Mouse (Mus musculus) forebrain, embryonic 12.5 days (tissue): ENCODE results near the gene Hist1h2ak. TPM values are rescaled to one million over a fixed set of nuclear protein-coding genes. Genes with fewer than 3 reads are reported as not detected.
"Not testable (repeated sequence)": the region's sequence is repeated elsewhere in the genome, so short reads cannot be mapped to it uniquely, and the experiment has no call there.

Experiments
- ATAC-seq: fragments of 200-750 bp; cut with Nextera tagmentation; 2 replicates; pipeline ENCODE4 v1.8.0; 2017; ENCODE audit warnings: moderate TSS enrichment; ENCODE audit not compliant: low FRiP score
- H3K27ac ChIP-seq: fragments of 300-500 bp; sonication (generic); 2 replicates; pipeline ENCODE4 v1.5.1; 2016; ENCODE audit warnings: mild to moderate bottlenecking
- H3K27me3 ChIP-seq: fragments of 300-500 bp; sonication (generic); 2 replicates; pipeline ENCODE4 v1.6.1; 2016; ENCODE audit warnings: mild to moderate bottlenecking
- H3K36me3 ChIP-seq: fragments of 300-500 bp; sonication (generic); replicated peaks from 2 replicates; pipeline ENCODE4 v1.6.1; 2016; ENCODE audit warnings: mild to moderate bottlenecking
- H3K4me1 ChIP-seq: fragments of 300-500 bp; sonication (generic); 2 replicates; pipeline ENCODE4 v1.6.1; 2016
- H3K4me2 ChIP-seq: fragments of 300-500 bp; sonication (generic); 2 replicates; pipeline ENCODE4 v1.6.1; 2016; ENCODE audit warnings: mild to moderate bottlenecking, moderate library complexity
- H3K4me3 ChIP-seq: fragments of 300-500 bp; sonication (generic); replicated peaks from 2 replicates; pipeline ENCODE4 v1.5.1; 2016; ENCODE audit warnings: mild to moderate bottlenecking
- H3K9ac ChIP-seq: fragments of 300-500 bp; sonication (generic); 2 replicates; pipeline ENCODE4 v1.6.1; 2016; ENCODE audit warnings: mild to moderate bottlenecking
- H3K9me3 ChIP-seq: fragments of 300-500 bp; sonication (generic); 2 replicates; pipeline ENCODE4 v1.6.1; 2016
- WGBS: fragments of 180-500 bp; shearing (Covaris S2); methylation state at CpG from one replicate; pipeline ENCODE4 v1.1.7; 2016; 5-methylcytosine and 5-hydroxymethylcytosine counted together
- polyA plus RNA-seq: library from polyadenylated mRNA; unstranded; fragments of >200 nt; fragmentation: Nextera tagmentation; extraction: Ambion mirVana; gene quantifications from 2 replicates; pipeline ENCODE4 v1.2.1, GENCODE M21; 2016

Hist1h2ak gene
- polyA plus RNA-seq, 1 experiment from 2014 or later, result 37.7 TPM

GRCm38 (mm10) chr13:21722993-21723836 is 30.4 kb downstream of the Hist1h2ak start:
- WGBS, result 25% methylated on average over 5 of the region's 5 CpGs
- Histone ChIP-seq H3K27ac (peak overlapping the region; percentile 95), H3K9ac (no peak overlapping the region; the same call in 1 of the 2 replicates), H3K4me3 (peak overlapping the region; percentile 7; the same call in 1 of the 2 replicates), H3K27me3 (no peaks in the 10 kb centered on the region), H3K4me2 (peak overlapping the region; percentile 62), H3K36me3 (no peaks in the 10 kb centered on the region), H3K9me3 (no peaks in the 10 kb centered on the region), H3K4me1 (peaks cover 38% of the 10 kb centered on the region)
- no peak for ATAC-seq

DNA sequence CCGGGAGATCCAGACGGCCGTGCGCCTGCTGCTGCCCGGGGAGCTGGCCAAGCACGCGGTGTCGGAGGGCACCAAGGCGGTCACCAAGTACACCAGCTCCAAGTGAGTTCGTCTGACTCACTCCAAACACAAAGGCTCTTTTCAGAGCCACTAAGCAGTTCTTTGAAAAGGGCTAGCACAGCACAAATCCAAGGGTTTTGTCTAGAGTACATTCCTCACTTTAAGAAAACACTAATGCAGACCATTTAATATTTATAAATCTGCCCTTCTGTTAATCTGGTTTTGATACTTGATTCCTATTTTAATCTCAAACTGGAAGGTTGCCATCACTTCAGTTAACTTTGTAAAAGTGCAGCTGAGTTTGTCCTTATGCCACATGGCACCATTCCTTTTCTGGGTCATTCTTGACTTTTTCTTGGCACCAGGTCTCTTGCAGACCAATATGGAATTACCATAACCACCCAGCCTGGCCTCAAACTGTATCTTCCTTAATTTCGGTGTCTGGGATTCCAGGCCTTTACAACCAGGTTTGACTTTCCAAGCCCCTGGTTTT is 31.2 kb downstream of the Hist1h2ak start:
- Histone ChIP-seq H3K4me2 (peak overlapping the region; percentile 62), H3K27ac (peak overlapping the region; percentile 95), H3K36me3 (no peaks in the 10 kb centered on the region), H3K9ac (peak overlapping the region; percentile 63), H3K4me3 (peak overlapping the region; percentile 40), H3K27me3 (no peaks in the 10 kb centered on the region), H3K4me1 (peaks cover 34% of the 10 kb centered on the region), H3K9me3 (no peaks in the 10 kb centered on the region)
- WGBS, result 2% methylated on average over 11 of the region's 11 CpGs
- ATAC-seq, result peak; percentile 12

DNA sequence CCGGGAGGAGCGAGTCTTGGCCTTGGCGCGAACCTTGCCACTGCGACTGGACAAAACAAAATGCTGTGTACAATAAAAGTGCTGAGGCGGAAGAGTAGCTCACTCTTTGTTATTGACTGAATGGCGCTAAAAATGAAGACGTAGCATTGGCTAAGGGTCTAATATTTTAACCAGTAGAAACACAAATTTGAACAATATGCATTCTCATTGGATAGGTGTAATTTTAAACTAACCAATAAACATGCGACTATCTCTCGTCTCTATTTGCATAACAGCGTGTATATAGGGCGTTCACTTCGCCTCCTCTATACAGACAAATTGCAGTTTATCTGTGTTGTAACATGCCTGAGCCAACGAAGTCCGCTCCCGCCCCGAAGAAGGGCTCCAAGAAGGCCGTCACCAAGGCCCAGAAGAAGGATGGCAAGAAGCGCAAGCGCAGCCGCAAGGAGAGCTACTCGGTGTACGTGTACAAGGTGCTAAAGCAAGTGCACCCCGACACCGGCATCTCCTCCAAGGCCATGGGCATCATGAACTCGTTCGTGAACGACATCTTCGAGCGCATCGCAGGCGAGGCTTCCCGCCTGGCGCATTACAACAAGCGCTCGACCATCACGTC is 31.8 kb downstream of the Hist1h2ak start, which contains the start of gene Hist1h2bm:
Hist1h2bm (plus strand) TSS at position 288 of the 616 bp plus-strand sequence.
- H3K4me1 ChIP-seq, result peaks cover 31% of the 10 kb centered on the region
- peak within 1 kb of the TSS; percentile 62 for H3K4me2 ChIP-seq
- not testable (repeated sequence) for H3K36me3 ChIP-seq, H3K27me3 ChIP-seq, H3K9me3 ChIP-seq
- peak within 1 kb of the TSS; percentile 95 for H3K27ac ChIP-seq
- peak; percentile 96 for ATAC-seq
- H3K4me3 ChIP-seq, result peak within 1 kb of the TSS; percentile 40
- H3K9ac ChIP-seq, result peak within 1 kb of the TSS; percentile 68
- WGBS, result under 1% methylated on average over 32 of the region's 37 CpGs

- H3K27me3 ChIP-seq, H3K36me3 ChIP-seq, H3K9me3 ChIP-seq: not testable (repeated sequence)
- H3K4me1 ChIP-seq, result peaks cover 33% of the 10 kb centered on the region
- peak overlapping the region; percentile 95 for H3K27ac ChIP-seq
- H3K4me2 ChIP-seq, result peak overlapping the region; percentile 62
- peak; percentile 13; the same call in 1 of the 2 replicates for ATAC-seq
- H3K9ac ChIP-seq, result peak overlapping the region; percentile 68
- 2% methylated on average over 21 of the region's 44 CpGs for WGBS
- peak overlapping the region; percentile 40 for H3K4me3 ChIP-seq
Measured at GRCm38 (mm10) chr13:21721107-21721756, 32.4 kb downstream of the Hist1h2ak start.

- Histone ChIP-seq H3K4me1 (peaks cover 41% of the 10 kb centered on the region), H3K27ac (peak overlapping the region; percentile 92), H3K9ac (peak overlapping the region; percentile 67), H3K27me3 (no peaks in the 10 kb centered on the region), H3K9me3 (no peaks in the 10 kb centered on the region), H3K4me3 (peak overlapping the region; percentile 50), H3K36me3 (no peaks in the 10 kb centered on the region), H3K4me2 (peak overlapping the region; percentile 69)
- no peak for ATAC-seq
- 46% methylated on average over 4 of the region's 4 CpGs for WGBS
Measured at GRCm38 (mm10) chr13:21718381-21719080, 35.1 kb downstream of the Hist1h2ak start.

GRCm38 (mm10) chr13:21717397-21718357 is 36.0 kb downstream of the Hist1h2ak start, which contains the start of gene Hist1h3h:
Gene Hist1h3h, plus strand, starts transcription at chr13:21717659.
- Histone ChIP-seq H3K27ac (peak within 1 kb of the TSS; percentile 98), H3K4me2 (peak within 1 kb of the TSS; percentile 72), H3K4me3 (peak within 1 kb of the TSS; percentile 50), H3K9ac (peak within 1 kb of the TSS; percentile 76), H3K4me1 (peaks cover 38% of the 10 kb centered on the region)
- WGBS, result under 1% methylated on average over 26 of the region's 56 CpGs
- H3K27me3 ChIP-seq, H3K36me3 ChIP-seq, H3K9me3 ChIP-seq: not testable (repeated sequence)
- ATAC-seq, result peak; percentile 53

GRCm38 (mm10) chr13:21716540-21717391 is 36.9 kb downstream of the Hist1h2ak start:
- H3K4me3 ChIP-seq, result peak overlapping the region; percentile 44
- ATAC-seq, result peak; percentile 15; the same call in 1 of the 2 replicates
- H3K9ac ChIP-seq, result peak overlapping the region; percentile 76
- H3K27ac ChIP-seq, result peak overlapping the region; percentile 98
- not testable (repeated sequence) for H3K36me3 ChIP-seq, H3K9me3 ChIP-seq, H3K27me3 ChIP-seq
- H3K4me1 ChIP-seq, result peaks cover 36% of the 10 kb centered on the region
- peak overlapping the region; percentile 72 for H3K4me2 ChIP-seq
- under 1% methylated on average over 12 of the region's 38 CpGs for WGBS

GRCm38 (mm10) chr13:21715864-21716539 is 37.6 kb downstream of the Hist1h2ak start, which contains the start of the genes Hist1h2bl and Hist1h2ai:
Gene Hist1h2bl, minus strand, starts transcription at chr13:21716143.
Gene Hist1h2ai, plus strand, starts transcription at chr13:21716422.
- under 1% methylated on average over 39 of the region's 50 CpGs for WGBS
- H3K36me3 ChIP-seq, H3K9me3 ChIP-seq, H3K27me3 ChIP-seq: not testable (repeated sequence)
- peak within 1 kb of the TSS; percentile 76 for H3K9ac ChIP-seq
- H3K4me1 ChIP-seq, result peaks cover 38% of the 10 kb centered on the region
- peak within 1 kb of the TSS; percentile 72 for H3K4me2 ChIP-seq
- peak within 1 kb of the TSS; percentile 44 for H3K4me3 ChIP-seq
- ATAC-seq, result peak; percentile 93
- peak within 1 kb of the TSS; percentile 98 for H3K27ac ChIP-seq

DNA sequence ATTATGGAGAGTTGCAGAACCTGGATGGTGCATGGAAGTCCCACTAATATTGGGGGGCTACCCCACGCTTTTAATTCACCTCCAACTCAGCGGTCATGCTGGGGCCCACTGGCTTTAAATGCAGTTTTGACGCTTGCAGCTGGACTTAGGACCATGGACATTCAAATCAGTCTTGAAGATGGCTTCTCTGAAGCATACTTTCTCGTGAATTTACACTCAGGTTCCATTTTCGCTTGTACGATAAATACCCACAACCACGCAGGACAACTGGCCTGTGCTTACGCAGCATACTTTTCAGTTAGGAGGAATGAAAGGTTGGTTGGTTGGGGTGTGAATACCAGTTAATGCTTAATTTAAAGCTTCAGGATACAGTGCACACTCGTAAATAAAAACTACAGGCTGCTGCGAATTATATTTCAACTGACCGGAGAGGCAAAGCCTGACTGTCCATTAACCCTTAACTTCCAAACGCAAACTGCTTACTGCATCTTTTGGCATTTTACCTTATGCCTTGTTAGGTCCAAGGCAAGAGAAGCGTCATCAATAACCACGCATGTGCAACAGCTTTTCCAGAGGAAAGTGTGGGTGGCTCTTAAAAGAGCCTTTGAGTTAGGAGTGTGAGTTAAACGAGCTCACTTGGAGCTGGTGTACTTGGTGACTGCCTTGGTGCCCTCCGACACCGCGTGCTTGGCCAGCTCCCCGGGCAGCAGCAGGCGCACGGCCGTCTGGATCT is 38.3 kb downstream of the Hist1h2ak start:
- WGBS, result under 1% methylated on average over 22 of the region's 22 CpGs
- H3K9ac ChIP-seq, result peak overlapping the region; percentile 73
- peaks cover 33% of the 10 kb centered on the region for H3K4me1 ChIP-seq
- H3K27me3 ChIP-seq, result no peaks in the 10 kb centered on the region
- peak overlapping the region; percentile 96 for H3K27ac ChIP-seq
- no peaks in the 10 kb centered on the region for H3K36me3 ChIP-seq
- peak overlapping the region; percentile 44 for H3K4me3 ChIP-seq
- H3K9me3 ChIP-seq, result no peaks in the 10 kb centered on the region
- H3K4me2 ChIP-seq, result peak overlapping the region; percentile 67
- ATAC-seq, result no peak
